Mouse (Mus musculus): ENCODE results near the gene Myh1.

Myh1 gene

GRCm38 (mm10) chr11:67199752-67200151 is at the start of gene Myh1:
Gene Myh1, plus strand, starts transcription at chr11:67200052.
- DNase-seq, result no peak

GRCm38 (mm10) chr11:67150237-67150636 is 49.6 kb upstream of the Myh1 start:
- DNase-seq, result no peak

GRCm38 (mm10) chr11:67151159-67151558 is 48.7 kb upstream of the Myh1 start:
- no peak for DNase-seq

GRCm38 (mm10) chr11:67151651-67152630 is 47.9 kb upstream of the Myh1 start:
- DNase-seq, result no peak

- no peak for DNase-seq
Measured at GRCm38 (mm10) chr11:67153123-67153522, 46.7 kb upstream of the Myh1 start.

GRCm38 (mm10) chr11:67153843-67154242 is 46.0 kb upstream of the Myh1 start:
- DNase-seq, result no peak

- no peak for DNase-seq
Measured at GRCm38 (mm10) chr11:67155650-67156049, 44.2 kb upstream of the Myh1 start.

- DNase-seq, result no peak
Measured at GRCm38 (mm10) chr11:67160131-67160530, 39.7 kb upstream of the Myh1 start.

GRCm38 (mm10) chr11:67163701-67164100 is 36.2 kb upstream of the Myh1 start:
- no peak for DNase-seq

GRCm38 (mm10) chr11:67164851-67165250 is 35.0 kb upstream of the Myh1 start:
- DNase-seq, result no peak

GRCm38 (mm10) chr11:67169301-67169700 is 30.6 kb upstream of the Myh1 start:
- DNase-seq, result no peak

GRCm38 (mm10) chr11:67170727-67171126 is 29.1 kb upstream of the Myh1 start, which contains the start of gene Myh2:
Gene Myh2, plus strand, starts transcription at chr11:67171027.
- DNase-seq, result no peak

GRCm38 (mm10) chr11:67172439-67172838 is 27.4 kb upstream of the Myh1 start:
- DNase-seq, result no peak

- DNase-seq, result no peak
Measured at GRCm38 (mm10) chr11:67176376-67176775, 23.5 kb upstream of the Myh1 start.

GRCm38 (mm10) chr11:67190316-67190715 is 9.5 kb upstream of the Myh1 start:
- DNase-seq, result no peak

GRCm38 (mm10) chr11:67190814-67191213 is 9.0 kb upstream of the Myh1 start:
- no peak for DNase-seq

GRCm38 (mm10) chr11:67191496-67191895 is 8.4 kb upstream of the Myh1 start:
- no peak for DNase-seq

- no peak for DNase-seq
Measured at GRCm38 (mm10) chr11:67199321-67199720, 531 bp upstream of the Myh1 start.

GRCm38 (mm10) chr11:67204766-67205165 is 4.9 kb downstream of the Myh1 start:
- DNase-seq, result no peak

GRCm38 (mm10) chr11:67221803-67222202 is 22.0 kb downstream of the Myh1 start:
- DNase-seq, result no peak

GRCm38 (mm10) chr11:67224466-67224865 is 24.6 kb downstream of the Myh1 start:
- no peak for DNase-seq

GRCm38 (mm10) chr11:67228731-67229130 is 28.9 kb downstream of the Myh1 start:
- DNase-seq, result no peak

- DNase-seq, result no peak
Measured at GRCm38 (mm10) chr11:67229166-67229565, 29.3 kb downstream of the Myh1 start.

- no peak for DNase-seq
Measured at GRCm38 (mm10) chr11:67229946-67230345, 30.1 kb downstream of the Myh1 start.

Measured in kidney, postnatal 10 days (tissue).